Mouse (Mus musculus) thymus, postnatal 0 days (tissue): ENCODE measurements at regions not wholly inside any gene's neighbourhood (a gene's known extent, or its start where the extent isn't known, plus 50 kb on each side); places are given as distances from the start of the nearest gene placed in this dataset.
"Not testable (repeated sequence)": the region's sequence is repeated elsewhere in the genome, so short reads cannot be mapped to it uniquely, and the experiment has no call there.

ENCODE experiments used
- DNase-seq: peaks from one replicate; pipeline ENCODE4 v3.0.0-alpha.2; 2015; ENCODE audit warnings: low spot score

- DNase-seq, result no peak
Observed at GRCm38 (mm10) chr10:117567379-117568137, 61.7 kb upstream of the Cpm start.

DNA sequence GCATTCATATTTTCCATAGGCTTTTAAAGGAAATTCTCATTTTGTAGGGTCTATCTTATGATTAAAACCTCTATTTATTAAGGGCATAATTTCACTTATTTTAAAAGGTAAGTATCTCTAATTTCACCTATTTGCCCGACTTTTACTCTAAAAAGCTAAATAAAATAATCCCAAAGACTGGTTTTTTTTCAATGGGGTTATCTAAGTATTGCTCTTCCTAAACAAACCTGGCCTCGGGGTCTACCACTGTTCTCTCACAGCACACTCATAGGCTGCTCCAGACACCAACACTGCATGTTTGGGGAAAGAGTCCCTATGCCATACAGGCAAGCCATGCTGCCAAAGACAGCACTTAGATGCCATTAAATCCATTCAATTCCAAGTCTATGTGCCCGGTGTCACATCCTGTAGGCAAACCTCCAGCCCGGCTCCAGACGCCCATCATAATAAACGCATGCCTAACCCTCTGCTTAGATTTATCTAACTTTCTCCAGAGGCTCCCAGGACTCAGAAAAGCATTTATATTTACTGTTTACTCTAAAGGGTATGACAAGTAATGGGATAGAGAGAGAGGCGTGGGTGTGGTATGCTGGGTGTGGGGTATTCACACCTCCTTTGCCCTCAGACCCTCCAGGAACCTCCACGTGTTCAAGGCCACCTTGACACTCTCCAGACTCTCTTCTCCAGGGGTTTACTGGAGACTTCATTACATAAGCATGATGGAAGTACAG, 62.5 kb upstream of the Cpm start:
- DNase-seq, result no peak

- no peak for DNase-seq
Observed at GRCm38 (mm10) chr10:117566204-117566603, 63.1 kb upstream of the Cpm start.

GRCm38 (mm10) chr10:117565529-117566086, 63.7 kb upstream of the Cpm start:
- no peak for DNase-seq

DNA sequence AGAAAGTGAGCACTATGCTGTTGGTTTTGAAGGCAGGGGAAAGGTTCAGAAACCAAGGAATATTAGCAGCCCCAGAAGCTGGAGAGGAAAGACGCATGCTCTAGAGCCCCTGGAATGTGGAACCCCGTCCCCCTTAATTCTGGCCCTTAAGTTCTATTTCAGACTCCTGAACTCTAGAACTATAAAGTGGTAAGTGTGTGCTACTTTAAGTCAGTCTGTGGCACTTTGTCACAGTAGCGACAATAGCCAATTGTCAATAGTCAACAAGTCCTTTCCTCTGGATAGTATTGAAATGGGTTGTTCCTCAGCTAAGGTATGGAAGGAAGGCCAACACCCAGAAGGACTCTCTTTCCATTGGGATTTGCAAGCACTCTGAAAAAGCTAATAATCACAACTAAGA, 64.2 kb upstream of the Cpm start:
- no peak for DNase-seq

GRCm38 (mm10) chr10:117564118-117565040, 64.9 kb upstream of the Cpm start:
- no peak for DNase-seq

DNA sequence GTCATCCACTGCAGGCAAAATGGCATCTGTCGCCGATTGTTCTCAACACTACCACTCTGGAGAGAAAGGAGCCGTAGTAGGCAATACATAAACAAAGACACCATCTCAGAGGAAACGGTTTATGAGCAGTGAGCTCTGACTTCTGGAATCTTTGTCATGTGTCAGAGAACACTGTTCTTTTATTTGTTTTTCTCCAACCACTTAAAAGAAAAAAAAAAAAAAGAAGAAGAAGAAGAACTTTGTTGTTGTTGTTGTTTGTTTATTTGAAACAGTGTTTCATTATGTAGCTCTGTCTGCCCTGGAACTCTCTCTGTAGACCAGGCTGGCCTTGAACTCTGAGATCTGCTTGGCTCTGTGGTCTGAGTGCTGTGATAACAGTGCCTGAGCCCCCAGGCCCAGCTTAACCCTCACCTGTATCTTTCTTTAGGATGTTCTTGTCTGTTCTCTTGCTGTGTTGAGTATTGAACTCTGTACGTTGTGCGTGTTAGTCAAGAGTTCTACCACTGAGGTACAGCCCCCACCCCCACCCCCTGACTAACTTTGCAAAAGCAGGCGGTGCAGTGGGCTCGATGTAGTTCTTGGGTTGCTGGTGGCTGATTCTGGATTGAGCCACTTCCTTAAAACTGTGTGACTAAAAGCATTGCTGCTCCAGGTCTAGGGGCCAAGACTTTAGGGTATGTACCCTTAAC, 65.7 kb upstream of the Cpm start:
- no peak for DNase-seq

GRCm38 (mm10) chr10:117562850-117563248, 66.5 kb upstream of the Cpm start:
- DNase-seq, result not testable (repeated sequence)

DNA sequence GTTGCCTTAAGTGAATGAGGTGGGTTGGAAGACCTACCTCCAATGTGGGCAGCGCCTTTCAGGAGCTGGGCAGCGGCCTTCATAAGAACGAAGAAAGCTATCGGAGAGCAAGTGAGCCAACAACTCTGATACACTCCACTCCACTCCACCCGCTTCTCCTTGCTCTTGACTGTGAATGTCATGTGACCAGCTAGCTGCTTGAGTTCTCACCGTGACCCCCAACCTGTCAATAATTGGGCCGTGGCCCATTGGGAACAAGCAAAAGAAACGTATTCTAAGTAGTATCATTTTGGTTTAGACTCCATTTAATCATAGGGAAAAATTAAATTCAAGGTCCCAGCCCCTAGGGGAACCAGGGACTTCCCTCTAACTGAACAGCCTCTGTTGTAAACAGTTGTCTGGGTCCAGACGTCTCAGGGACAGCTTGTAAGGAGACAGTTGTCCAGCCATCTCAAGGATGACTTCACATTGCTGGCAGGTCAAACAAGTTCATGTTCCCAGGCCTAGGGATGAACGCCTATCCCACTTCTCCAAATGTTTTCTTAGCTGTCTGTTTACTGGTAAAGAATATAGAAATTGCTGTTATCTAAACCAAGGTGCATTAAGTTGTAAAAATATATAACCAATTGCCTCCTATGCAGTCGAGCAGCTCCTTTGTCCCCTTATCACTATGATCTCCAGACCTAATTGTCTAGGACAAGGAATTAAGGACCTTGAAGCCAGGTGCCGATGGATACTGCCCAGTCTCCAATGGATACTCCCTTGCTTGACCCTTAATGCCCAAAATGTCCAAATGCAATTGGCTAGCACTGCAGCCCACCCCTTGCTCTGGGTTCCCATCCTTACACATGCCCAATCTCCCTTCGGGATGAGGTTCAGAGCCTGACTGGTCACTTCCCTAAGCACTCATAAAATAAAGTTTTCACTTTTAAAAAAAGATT, 67.1 kb upstream of the Cpm start:
- no peak for DNase-seq

DNA sequence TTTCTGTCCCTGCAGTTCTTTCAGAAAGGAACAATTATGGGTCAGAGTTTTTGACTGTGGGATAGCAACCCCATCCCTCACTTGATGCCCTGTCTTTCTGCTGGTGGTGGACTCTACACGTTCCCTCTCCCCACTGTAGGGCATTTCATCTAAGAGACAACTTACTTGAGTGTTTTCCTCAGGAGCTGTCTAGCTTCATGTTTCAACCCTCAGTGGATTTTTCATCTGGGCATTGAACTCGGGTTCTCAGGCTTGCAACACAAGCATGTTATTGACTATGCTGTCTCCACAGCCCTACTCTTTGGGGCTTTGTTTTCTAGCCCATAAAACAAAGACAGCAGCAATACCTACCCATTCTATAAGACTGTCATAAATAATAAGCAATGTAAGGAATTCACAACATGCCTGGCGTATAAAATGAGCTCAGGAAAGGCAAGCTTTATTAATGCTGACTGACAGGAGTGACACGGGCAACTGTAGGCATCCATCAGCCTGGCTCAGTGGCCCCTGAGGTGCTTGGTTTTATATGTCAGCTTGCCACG, 68.0 kb upstream of the Cpm start:
- DNase-seq, result no peak

DNA sequence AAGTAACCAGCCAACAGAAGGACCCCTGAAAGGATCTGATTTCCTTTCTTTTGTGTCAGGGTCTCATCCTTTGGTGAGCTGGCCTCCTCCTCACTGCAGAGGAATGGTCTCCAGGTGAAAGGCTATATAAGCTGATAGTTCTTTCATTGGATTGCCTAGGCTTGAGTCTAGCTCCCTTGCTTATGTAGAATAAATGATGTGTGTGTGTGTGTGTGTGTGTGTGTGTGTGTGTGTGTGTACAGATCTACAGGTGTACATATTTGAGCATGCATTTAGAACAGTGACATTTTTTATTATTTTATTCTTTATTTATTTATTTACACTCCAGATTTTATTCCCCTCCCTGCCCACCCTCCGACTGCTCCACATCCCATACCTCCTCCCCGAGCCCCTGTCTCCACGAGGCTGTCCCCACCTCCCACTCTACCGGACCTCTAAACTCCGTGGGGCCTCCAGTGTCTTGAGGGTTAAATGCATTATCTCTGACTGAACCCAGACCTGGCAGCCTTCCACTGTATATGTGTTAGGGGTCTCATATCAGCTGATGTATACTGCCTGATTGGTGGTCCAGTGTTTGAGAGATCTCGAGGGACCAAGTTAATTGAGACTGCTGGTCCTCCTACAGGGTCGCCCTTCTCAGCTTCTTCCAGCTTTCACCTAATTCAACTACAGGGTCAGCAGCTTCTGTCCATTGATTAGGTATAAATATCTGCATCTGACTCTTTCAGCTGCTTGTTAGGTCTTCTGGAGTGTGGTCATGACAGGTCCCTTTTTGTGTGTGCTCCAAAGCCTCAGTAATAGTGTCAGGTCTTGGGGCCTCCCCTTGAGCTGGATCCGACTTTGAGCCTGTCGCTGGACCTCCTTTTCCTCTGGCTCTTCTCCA, 68.7 kb upstream of the Cpm start:
- no peak for DNase-seq

DNA sequence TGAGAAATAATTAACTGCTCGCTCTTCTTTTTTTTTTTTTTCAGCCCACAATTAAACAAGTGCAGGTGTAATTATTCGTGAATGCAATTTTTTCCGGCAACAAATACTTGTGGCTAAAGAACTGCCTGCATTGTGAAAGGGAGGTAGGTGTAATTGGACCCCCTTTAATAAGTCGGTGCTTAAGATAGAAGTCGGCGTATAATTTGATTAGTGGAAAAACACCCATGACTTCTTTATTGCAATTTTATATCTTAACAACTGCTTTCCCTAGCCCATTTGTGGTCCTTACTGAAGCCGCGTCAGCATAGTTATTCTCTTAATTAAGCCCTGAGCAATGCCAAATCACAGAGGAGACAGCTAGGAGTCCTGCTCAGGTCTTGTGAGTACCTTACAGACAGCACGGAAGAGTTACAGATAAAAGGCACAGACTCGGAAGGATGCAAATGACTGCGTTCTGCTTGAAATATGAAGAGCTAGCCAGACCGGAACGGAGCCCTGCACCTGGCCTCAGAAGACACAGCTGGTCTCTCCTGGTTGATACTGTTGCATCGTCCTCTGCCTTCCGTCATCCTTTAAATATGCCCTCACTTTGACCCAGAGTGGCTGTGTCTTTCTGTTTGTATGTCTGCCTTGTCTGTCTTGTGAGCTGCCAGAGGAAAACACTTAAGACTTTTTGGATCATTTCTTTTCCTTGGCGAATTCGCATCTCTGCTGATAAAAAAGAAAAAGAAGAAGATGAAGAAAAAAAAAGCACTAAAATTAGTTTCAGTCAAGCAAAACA, 69.5 kb upstream of the Cpm start:
- DNase-seq, result no peak

DNA sequence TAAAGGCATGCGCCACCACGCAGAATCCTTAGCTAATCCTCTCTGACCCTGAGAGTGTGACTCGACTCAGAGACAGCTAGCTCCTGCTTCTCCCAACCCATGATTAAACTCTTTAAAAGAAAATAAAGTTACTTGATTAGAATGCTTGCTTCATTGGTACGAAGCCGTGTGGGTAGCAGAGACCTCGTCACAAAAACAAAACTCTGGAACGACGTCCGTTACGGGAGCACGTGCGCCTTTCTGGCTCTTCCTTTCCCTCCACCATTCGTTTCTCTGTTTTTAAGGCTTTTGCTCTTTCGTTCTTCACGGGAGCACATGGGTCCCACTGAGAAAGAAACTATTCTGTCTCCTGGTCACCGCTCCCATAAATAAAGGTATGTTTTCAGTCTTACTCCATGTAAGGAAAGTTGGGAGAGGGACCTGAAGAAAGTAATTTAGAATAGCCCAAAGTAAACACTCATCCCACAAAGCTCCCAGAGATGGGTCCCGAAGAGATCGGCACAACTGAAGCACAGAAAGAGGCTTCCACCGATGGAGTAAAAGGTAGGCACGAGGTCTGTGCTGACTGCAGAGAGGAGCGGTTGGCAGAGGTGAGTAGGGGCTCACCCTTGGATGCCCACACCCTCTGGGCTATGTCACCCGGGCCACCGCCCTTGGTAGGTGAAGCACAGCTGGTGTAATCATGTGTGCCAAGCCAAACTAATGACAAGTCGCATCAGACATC, 70.2 kb upstream of the Cpm start:
- no peak for DNase-seq

DNA sequence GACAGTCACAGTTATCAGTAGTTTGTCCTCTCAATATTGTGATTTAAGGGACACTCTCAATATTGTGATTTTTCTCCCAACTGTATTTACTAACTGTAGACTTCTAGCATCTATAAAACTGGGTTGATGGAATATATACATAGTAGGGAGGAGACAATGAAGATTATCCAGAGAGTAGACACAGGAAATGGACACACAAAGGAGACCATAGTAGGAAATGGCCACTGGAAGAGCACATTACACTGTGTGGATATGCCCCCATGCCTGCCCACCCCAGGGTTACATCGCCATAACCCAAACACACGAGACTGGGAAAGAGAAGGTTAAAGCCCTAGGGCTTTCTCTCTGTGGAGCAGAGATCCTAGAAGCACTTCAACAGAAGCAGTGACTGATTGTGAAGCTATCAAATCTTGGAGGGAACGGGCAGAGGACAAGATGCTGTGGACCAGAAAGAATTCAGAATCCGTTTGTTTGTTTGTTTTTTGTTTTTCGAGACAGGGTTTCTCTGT, 71.0 kb upstream of the Cpm start:
- no peak for DNase-seq

- DNase-seq, result no peak
Observed at GRCm38 (mm10) chr10:117557666-117558065, 71.6 kb upstream of the Cpm start.

DNA sequence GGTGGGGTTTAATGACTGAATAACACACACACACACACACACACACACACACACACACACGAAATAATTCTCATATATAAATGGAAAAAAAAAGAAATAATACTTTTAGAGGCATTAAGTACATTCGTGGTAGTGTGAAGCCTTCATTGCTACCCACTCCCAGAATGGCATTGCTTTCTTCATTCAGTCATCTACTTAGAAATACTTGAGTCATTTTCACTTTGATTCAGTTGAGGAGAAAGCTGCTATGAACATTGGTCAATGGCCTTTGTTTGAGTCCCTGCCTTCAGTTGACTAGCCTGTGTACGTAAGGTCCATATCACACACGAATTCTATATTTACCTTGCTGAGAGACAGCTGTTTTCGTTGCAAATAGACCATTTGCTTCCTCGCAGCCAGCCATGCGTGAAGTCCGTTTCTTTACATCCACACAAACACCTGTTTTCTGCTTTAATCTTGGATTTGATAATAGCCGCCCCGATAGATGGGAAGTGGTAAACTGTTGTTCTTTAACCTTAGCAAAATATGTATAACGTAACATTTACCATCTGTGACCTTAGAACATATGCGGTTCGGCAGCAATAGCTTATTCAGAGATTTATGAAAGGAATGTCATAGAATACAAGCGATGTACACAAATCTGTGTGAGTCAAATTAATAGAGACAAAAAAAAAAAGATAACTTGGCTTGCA, 72.3 kb upstream of the Cpm start:
- no peak for DNase-seq
